Mouse (Mus musculus) midbrain, embryonic 15.5 days (tissue): ENCODE data around the gene Gm10447. TPM values are rescaled to one million over a fixed set of nuclear protein-coding genes. Genes with fewer than 3 reads are reported as not detected.
A peak's percentile ranks its signal among the peaks of the same experiment; 100 is the strongest.

Experiments used
- ATAC-seq: fragments of 200-750 bp; cut with Nextera tagmentation; replicated peaks from 2 replicates; pipeline ENCODE4 v1.8.0; 2017; ENCODE audit warnings: moderate TSS enrichment
- H3K27ac ChIP-seq: fragments of 300-500 bp; sonication (generic); 2 replicates; pipeline ENCODE4 v1.5.1; 2015; ENCODE audit warnings: mild to moderate bottlenecking, inconsistent platforms
- H3K27me3 ChIP-seq: fragments of 300-500 bp; sonication (generic); replicated peaks from 2 replicates; pipeline ENCODE4 v1.6.1; 2015; ENCODE audit warnings: inconsistent platforms
- H3K36me3 ChIP-seq: fragments of 300-500 bp; sonication (generic); replicated peaks from 2 replicates; pipeline ENCODE4 v1.6.1; 2015; ENCODE audit warnings: inconsistent platforms
- H3K4me1 ChIP-seq: fragments of 300-500 bp; sonication (generic); 2 replicates; pipeline ENCODE4 v1.6.1; 2015; ENCODE audit warnings: inconsistent platforms
- H3K4me2 ChIP-seq: fragments of 300-500 bp; sonication (generic); 2 replicates; pipeline ENCODE4 v1.6.1; 2015; ENCODE audit warnings: inconsistent platforms, mild to moderate bottlenecking, moderate library complexity
- H3K4me3 ChIP-seq: fragments of 300-500 bp; sonication (generic); 2 replicates; pipeline ENCODE4 v1.5.1; 2015; ENCODE audit warnings: mild to moderate bottlenecking, inconsistent platforms
- H3K9ac ChIP-seq: fragments of 300-500 bp; sonication (generic); 2 replicates; pipeline ENCODE4 v1.6.1; 2015; ENCODE audit warnings: mild to moderate bottlenecking, inconsistent platforms
- H3K9me3 ChIP-seq: fragments of 300-500 bp; sonication (generic); 2 replicates; pipeline ENCODE4 v1.6.1; 2016; ENCODE audit warnings: inconsistent platforms
- WGBS: fragments of 180-500 bp; shearing (Covaris S2); methylation state at CpG from one replicate; pipeline ENCODE4 v1.1.7; 2015; ENCODE audit warnings: mixed read lengths; 5-methylcytosine and 5-hydroxymethylcytosine counted together
- polyA plus RNA-seq: library from polyadenylated mRNA; unstranded; fragments of >200 nt; fragmentation: Nextera tagmentation; extraction: Ambion mirVana; gene quantifications from 2 replicates; pipeline ENCODE4 v1.2.1, GENCODE M21; 2015

The Gm10447 gene
- polyA plus RNA-seq, 1 experiment from 2014 or later: not detected

GRCm38 (mm10) chr11:53451361-53451760, 5.5 kb downstream of the Gm10447 start:
- no peak for ATAC-seq
- no peaks in the 10 kb centered on the region for H3K4me1 ChIP-seq
- no peak overlapping the region for H3K4me3 ChIP-seq
- no peak overlapping the region for H3K27ac ChIP-seq
- WGBS: 81% methylated on average over 2 of the region's 2 CpGs
- H3K27me3 ChIP-seq: peaks cover 13% of the 10 kb centered on the region; the same call in 1 of the 2 replicates
- no peak overlapping the region for H3K9ac ChIP-seq
- H3K4me2 ChIP-seq: no peak overlapping the region
- H3K36me3 ChIP-seq: no peaks in the 10 kb centered on the region
- H3K9me3 ChIP-seq: no peaks in the 10 kb centered on the region

GRCm38 (mm10) chr11:53450070-53450705, 6.7 kb downstream of the Gm10447 start:
- H3K36me3 ChIP-seq: no peaks in the 10 kb centered on the region
- no peak overlapping the region for H3K27ac ChIP-seq
- no peak overlapping the region for H3K4me2 ChIP-seq
- WGBS: 70% methylated on average over 15 of the region's 15 CpGs
- H3K4me3 ChIP-seq: no peak overlapping the region
- 0 out of 2 replicates have a peak, but pooled peaks cover 3% of the 10 kb centered on the region for H3K27me3 ChIP-seq
- no peak for ATAC-seq
- H3K4me1 ChIP-seq: no peaks in the 10 kb centered on the region
- no peaks in the 10 kb centered on the region for H3K9me3 ChIP-seq
- H3K9ac ChIP-seq: no peak overlapping the region

GRCm38 (mm10) chr11:53448529-53448928, 8.4 kb downstream of the Gm10447 start:
- Histone ChIP-seq H3K4me1 (no peaks in the 10 kb centered on the region), H3K4me3 (no peak overlapping the region), H3K9ac (no peak overlapping the region), H3K27me3 (no peaks in the 10 kb centered on the region), H3K4me2 (no peak overlapping the region), H3K36me3 (no peaks in the 10 kb centered on the region), H3K9me3 (no peaks in the 10 kb centered on the region), H3K27ac (no peak overlapping the region)
- ATAC-seq: no peak
- whole genome bisulfite sequencing: 86% methylated on average over 1 of the region's 1 CpGs

- no peak for ATAC-seq
- WGBS: 85% methylated on average over 8 of the region's 8 CpGs
Observed at GRCm38 (mm10) chr11:53447996-53448395, 8.9 kb downstream of the Gm10447 start.

GRCm38 (mm10) chr11:53446183-53446582, 10.7 kb downstream of the Gm10447 start:
- no peak overlapping the region for H3K9ac ChIP-seq
- ATAC-seq: no peak
- H3K4me1 ChIP-seq: no peaks in the 10 kb centered on the region
- H3K4me2 ChIP-seq: no peak overlapping the region
- no peaks in the 10 kb centered on the region for H3K9me3 ChIP-seq
- no peaks in the 10 kb centered on the region for H3K27me3 ChIP-seq
- no peak overlapping the region for H3K27ac ChIP-seq
- H3K4me3 ChIP-seq: no peak overlapping the region
- no peaks in the 10 kb centered on the region for H3K36me3 ChIP-seq
- 89% methylated on average over 13 of the region's 13 CpGs for WGBS

More at GRCm38 (mm10) chr11:53447996-53448395, 8.9 kb downstream of the Gm10447 start:
- Histone ChIP-seq H3K9ac (no peak overlapping the region), H3K27me3 (no peaks in the 10 kb centered on the region), H3K36me3 (no peaks in the 10 kb centered on the region), H3K4me3 (no peak overlapping the region), H3K4me2 (no peak overlapping the region), H3K4me1 (no peaks in the 10 kb centered on the region), H3K9me3 (no peaks in the 10 kb centered on the region), H3K27ac (no peak overlapping the region)

GRCm38 (mm10) chr11:53445562-53445961, 11.3 kb downstream of the Gm10447 start:
- no peak overlapping the region for H3K9ac ChIP-seq
- ATAC-seq: no peak

GRCm38 (mm10) chr11:53443861-53444260, 13.0 kb downstream of the Gm10447 start:
- Histone ChIP-seq H3K27me3 (no peaks in the 10 kb centered on the region), H3K36me3 (no peaks in the 10 kb centered on the region), H3K27ac (no peak overlapping the region), H3K4me1 (no peaks in the 10 kb centered on the region), H3K9me3 (no peaks in the 10 kb centered on the region), H3K9ac (no peak overlapping the region), H3K4me3 (no peak overlapping the region), H3K4me2 (no peak overlapping the region)
- no peak for ATAC-seq
- WGBS: 34% methylated on average over 6 of the region's 6 CpGs

More at GRCm38 (mm10) chr11:53445562-53445961, 11.3 kb downstream of the Gm10447 start:
- no peak overlapping the region for H3K4me3 ChIP-seq
- H3K4me1 ChIP-seq: no peaks in the 10 kb centered on the region
- H3K27me3 ChIP-seq: no peaks in the 10 kb centered on the region
- no peak overlapping the region for H3K27ac ChIP-seq
- 56% methylated on average over 13 of the region's 13 CpGs for WGBS
- H3K4me2 ChIP-seq: no peak overlapping the region
- no peaks in the 10 kb centered on the region for H3K9me3 ChIP-seq
- H3K36me3 ChIP-seq: no peaks in the 10 kb centered on the region

GRCm38 (mm10) chr11:53441921-53442320, 15.0 kb downstream of the Gm10447 start:
- no peaks in the 10 kb centered on the region for H3K36me3 ChIP-seq
- H3K4me2 ChIP-seq: no peak overlapping the region
- H3K27me3 ChIP-seq: no peaks in the 10 kb centered on the region
- no peaks in the 10 kb centered on the region for H3K9me3 ChIP-seq
- no peak for ATAC-seq
- H3K4me1 ChIP-seq: no peaks in the 10 kb centered on the region
- 48% methylated on average over 12 of the region's 12 CpGs for WGBS
- H3K27ac ChIP-seq: no peak overlapping the region
- H3K9ac ChIP-seq: no peak overlapping the region
- no peak overlapping the region for H3K4me3 ChIP-seq

- Histone ChIP-seq H3K27me3 (no peaks in the 10 kb centered on the region), H3K36me3 (no peaks in the 10 kb centered on the region), H3K4me3 (no peak overlapping the region), H3K4me1 (peaks cover 5% of the 10 kb centered on the region), H3K9ac (no peak overlapping the region), H3K4me2 (no peak overlapping the region), H3K9me3 (no peaks in the 10 kb centered on the region), H3K27ac (no peak overlapping the region)
- no peak for ATAC-seq
- WGBS: 92% methylated on average over 6 of the region's 6 CpGs
Observed at GRCm38 (mm10) chr11:53436338-53436737, 20.6 kb downstream of the Gm10447 start.

- Histone ChIP-seq H3K27me3 (no peaks in the 10 kb centered on the region), H3K9ac (no peak overlapping the region), H3K9me3 (no peaks in the 10 kb centered on the region), H3K4me3 (no peak overlapping the region), H3K36me3 (no peaks in the 10 kb centered on the region), H3K27ac (no peak overlapping the region), H3K4me2 (no peak overlapping the region), H3K4me1 (peaks cover 5% of the 10 kb centered on the region)
- ATAC-seq: no peak
- WGBS: 79% methylated on average over 8 of the region's 8 CpGs
Observed at GRCm38 (mm10) chr11:53435504-53435903, 21.4 kb downstream of the Gm10447 start.

- Histone ChIP-seq H3K36me3 (peaks cover 8% of the 10 kb centered on the region; the same call in 1 of the 2 replicates), H3K4me1 (peaks cover 15% of the 10 kb centered on the region), H3K9ac (no peak overlapping the region), H3K4me3 (no peak overlapping the region), H3K27me3 (no peaks in the 10 kb centered on the region), H3K9me3 (no peaks in the 10 kb centered on the region), H3K27ac (no peak overlapping the region), H3K4me2 (no peak overlapping the region)
- 67% methylated on average over 6 of the region's 6 CpGs for WGBS
- ATAC-seq: no peak
Observed at GRCm38 (mm10) chr11:53433057-53433456, 23.9 kb downstream of the Gm10447 start.

GRCm38 (mm10) chr11:53431347-53432056, 25.4 kb downstream of the Gm10447 start:
- Histone ChIP-seq H3K27me3 (no peaks in the 10 kb centered on the region), H3K36me3 (peaks cover 9% of the 10 kb centered on the region; the same call in 1 of the 2 replicates), H3K4me1 (peaks cover 15% of the 10 kb centered on the region), H3K27ac (peak overlapping the region; percentile 82), H3K9me3 (no peaks in the 10 kb centered on the region), H3K4me2 (peak overlapping the region; percentile 77), H3K9ac (peak overlapping the region; percentile 21; the same call in 1 of the 2 replicates), H3K4me3 (peak overlapping the region; percentile 65)
- no peak; the same call in 1 of the 2 replicates for ATAC-seq
- WGBS: 19% methylated on average over 9 of the region's 9 CpGs
